Mouse (Mus musculus) left cerebral cortex, adult 8-10 months (tissue): ENCODE data around the gene Fhad1. TPM values are rescaled to one million over a fixed set of nuclear protein-coding genes. Genes with fewer than 3 reads are reported as not detected.
A peak's percentile ranks its signal among the peaks of the same experiment; 100 is the strongest.

Source experiments
- DNase-seq, 2 experiments: peaks; one replicate each; pipeline ENCODE4 v3.0.0; 2022; ENCODE audit warnings: low spot score in 2 of 2
- total RNA-seq, 4 experiments: library from RNA; stranded (reverse); gene quantifications; 2 replicates each; pipeline ENCODE4 v1.2.4; 2022

The Fhad1 gene
- total RNA-seq, 4 experiments from 2014 or later: 6.4 to 11.9 (median 8.2) TPM

- DNase-seq: no peak
Measured at GRCm38 (mm10) chr4:141938535-141938934, 76.3 kb downstream of the Fhad1 start.

- DNase-seq: no peak
Measured at GRCm38 (mm10) chr4:141932785-141933574, 81.9 kb downstream of the Fhad1 start.

GRCm38 (mm10) chr4:141931526-141931925, 83.4 kb downstream of the Fhad1 start:
- no peak for DNase-seq

GRCm38 (mm10) chr4:141930001-141930400, 84.9 kb downstream of the Fhad1 start:
- DNase-seq: no peak

- peak in 1 of 2 experiments; percentile 76 for DNase-seq
Measured at GRCm38 (mm10) chr4:141928881-141929281, 86.0 kb downstream of the Fhad1 start.

GRCm38 (mm10) chr4:141925781-141926345, 89.0 kb downstream of the Fhad1 start:
- DNase-seq: no peak

- no peak for DNase-seq
Measured at GRCm38 (mm10) chr4:141923961-141924360, 90.9 kb downstream of the Fhad1 start.

- DNase-seq: no peak
Measured at GRCm38 (mm10) chr4:141920391-141920790, 94.5 kb downstream of the Fhad1 start.

GRCm38 (mm10) chr4:141917735-141918419, 97.0 kb downstream of the Fhad1 start:
- DNase-seq: no peak

- DNase-seq: no peak
Measured at GRCm38 (mm10) chr4:141914040-141914439, 100.8 kb downstream of the Fhad1 start.

- no peak for DNase-seq
Measured at GRCm38 (mm10) chr4:141913201-141913993, 101.5 kb downstream of the Fhad1 start.

- DNase-seq: no peak
Measured at GRCm38 (mm10) chr4:141904710-141905109, 110.2 kb downstream of the Fhad1 start.

GRCm38 (mm10) chr4:141902479-141902858, 112.4 kb downstream of the Fhad1 start:
- no peak for DNase-seq

GRCm38 (mm10) chr4:141901711-141902478, 113.0 kb downstream of the Fhad1 start:
- DNase-seq: no peak

GRCm38 (mm10) chr4:141900421-141900820, 114.5 kb downstream of the Fhad1 start:
- no peak for DNase-seq

- no peak for DNase-seq
Measured at GRCm38 (mm10) chr4:141899936-141900335, 114.9 kb downstream of the Fhad1 start.

- DNase-seq: no peak
Measured at GRCm38 (mm10) chr4:141898905-141899304, 116.0 kb downstream of the Fhad1 start.

- no peak for DNase-seq
Measured at GRCm38 (mm10) chr4:141897838-141898237, 117.0 kb downstream of the Fhad1 start.

- DNase-seq: no peak
Measured at GRCm38 (mm10) chr4:141897225-141897624, 117.7 kb downstream of the Fhad1 start.

- no peak for DNase-seq
Measured at GRCm38 (mm10) chr4:141895772-141896171, 119.1 kb downstream of the Fhad1 start.
